Mouse (Mus musculus): ENCODE measurements around the gene Rdh16f2.

GRCm38 (mm10) chr10:127901751-127902150 lies 35.5 kb downstream of the Rdh16f2 start:
- no peak for TF ChIP-seq CTCF (IDR thresholded peaks at IDR 0.05; ENCODE audit: control insufficient read depth, insufficient read depth, insufficient read length)
- TF ChIP-seq MAX (IDR thresholded peaks at IDR 0.05) = no peak

Data from C2C12 (cell line).